ENCODE assay signal across 15 mouse cellular contexts in the genomic region with DNA sequence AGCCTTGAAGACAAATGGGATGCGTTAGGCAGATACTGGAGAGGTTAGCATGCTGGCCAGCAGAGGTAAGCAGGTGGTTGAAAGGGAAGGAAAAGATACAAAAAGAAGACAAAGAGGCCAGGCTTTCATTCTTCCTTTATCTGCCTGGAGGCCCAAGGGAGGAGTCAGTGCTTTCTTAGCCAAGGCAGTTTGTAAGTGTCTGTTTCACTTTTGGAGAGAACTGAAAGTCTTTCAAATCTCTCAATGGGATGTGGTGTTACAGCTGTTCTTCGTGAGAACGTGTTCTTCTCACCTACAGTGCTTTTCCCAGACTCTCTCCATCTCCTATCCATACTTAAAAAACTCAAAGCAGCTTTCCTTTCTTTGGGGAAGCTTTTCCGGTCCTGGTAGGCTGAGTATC.
"Had no signal": no experiment of that assay in that cellular context is flagged by ENCODE, and none has a peak within 500 bp of the region (broad histone marks: within the 10 kb centered on the region; RNA-seq: fewer than 3 reads in every experiment).

No protein-coding gene starts in this region.

- DNase-seq: forebrain, postnatal 0 days; gastrocnemius, postnatal 14 days; gastrocnemius, postnatal 36 days; heart, adult 2 months; heart, postnatal 4 days; kidney, adult 2 months; kidney, adult 9 months; kidney, postnatal 14 days; kidney, postnatal 36 days; layer of hippocampus, adult 9-11 months; liver had no signal

- ATAC-seq: forebrain, postnatal 0 days; hindbrain, embryonic 16.5 days; inflammation-experienced regulatory T-cells, adult 6 months; intestine, embryonic 15.5 days; intestine, postnatal 0 days had no signal
